ENCODE assay signal across 43 mouse cellular contexts in the genomic region with DNA sequence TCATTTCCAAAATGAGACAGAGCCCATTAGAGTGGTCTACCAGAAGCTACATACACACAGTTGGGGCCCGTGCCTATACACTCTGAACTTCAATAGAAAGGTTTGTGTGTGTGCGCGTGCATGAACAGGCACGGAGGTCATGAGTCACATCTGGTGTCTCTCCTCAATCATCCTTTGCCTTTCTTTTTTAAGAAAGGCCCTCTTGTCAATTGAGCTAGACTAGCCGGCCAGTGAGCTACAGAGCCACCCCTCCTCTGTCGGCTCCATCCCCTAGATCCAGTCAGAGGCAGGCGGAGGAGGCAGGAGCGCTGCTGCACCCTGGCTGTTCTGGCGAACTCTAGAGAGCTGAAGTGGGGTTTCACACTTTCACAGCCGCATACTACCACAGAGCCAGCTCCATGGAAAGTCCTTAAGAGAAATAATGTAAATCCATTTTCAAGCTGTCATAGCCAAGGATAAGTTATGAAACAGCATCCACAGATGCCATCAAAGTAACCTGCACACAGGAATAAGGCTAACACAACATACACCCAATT. TPM values are rescaled to one million over a fixed set of nuclear protein-coding genes. Genes with fewer than 3 reads are reported as not detected.
DNase-seq lines count a peak whose midpoint lies in the region; ATAC-seq lines count a peak whose summit lies in the region.
"Had no signal": no experiment of that assay in that cellular context is flagged by ENCODE, and none has a peak within 500 bp of the region (broad histone marks: within the 10 kb centered on the region; RNA-seq: fewer than 3 reads in every experiment).

No protein-coding gene starts in this region.

- H3K9me3 ChIP-seq in hindbrain, embryonic 11.5 days (ENCODE audit: control insufficient read depth, low read length), result no peaks in the 10 kb centered on the region
- no peaks in the 10 kb centered on the region for H3K9me3 ChIP-seq in hindbrain, embryonic 13.5 days
- no peaks in the 10 kb centered on the region for H3K9me3 ChIP-seq in embryonic facial prominence, embryonic 10.5 days
- H3K9me3 ChIP-seq in stomach, embryonic 16.5 days (replicated peaks; ENCODE audit: control insufficient read depth, low read length), result no peaks in the 10 kb centered on the region
- H3K9me3 ChIP-seq: forebrain, embryonic 12.5 days; heart, embryonic 13.5 days; limb, embryonic 10.5 days; limb, embryonic 15.5 days; liver, embryonic 13.5 days; midbrain, embryonic 10.5 days had no signal

- H3K36me3 ChIP-seq in hindbrain, embryonic 11.5 days (ENCODE audit: control insufficient read depth, insufficient read depth, low read length), result no peaks in the 10 kb centered on the region
- H3K36me3 ChIP-seq in hindbrain, embryonic 13.5 days, result no peaks in the 10 kb centered on the region
- no peaks in the 10 kb centered on the region for H3K36me3 ChIP-seq in embryonic facial prominence, embryonic 10.5 days (replicated peaks)
- H3K36me3 ChIP-seq in stomach, embryonic 16.5 days (ENCODE audit: control insufficient read depth, insufficient read depth, low read length), result no peaks in the 10 kb centered on the region
- H3K36me3 ChIP-seq: forebrain, embryonic 12.5 days; heart, embryonic 13.5 days; limb, embryonic 10.5 days; limb, embryonic 15.5 days; liver, embryonic 13.5 days; midbrain, embryonic 10.5 days had no signal

- no peak overlapping the region for H3K9ac ChIP-seq in hindbrain, embryonic 11.5 days (ENCODE audit: low read depth, low read length)
- no peak overlapping the region for H3K9ac ChIP-seq in hindbrain, embryonic 13.5 days
- no peak overlapping the region for H3K9ac ChIP-seq in stomach, embryonic 16.5 days (ENCODE audit: low read length)
- H3K9ac ChIP-seq: forebrain, embryonic 12.5 days; heart, embryonic 13.5 days; limb, embryonic 15.5 days; liver, embryonic 13.5 days had no signal

- H3K27ac ChIP-seq in hindbrain, embryonic 11.5 days (ENCODE audit: low read depth, low read length), result no peak overlapping the region
- H3K27ac ChIP-seq in hindbrain, embryonic 13.5 days, result no peak overlapping the region
- H3K27ac ChIP-seq in embryonic facial prominence, embryonic 10.5 days (replicated peaks), result peak overlapping the region; percentile 24; the same call in 1 of the 2 replicates
- peak overlapping the region; percentile 34 for H3K27ac ChIP-seq in stomach, embryonic 16.5 days (ENCODE audit: low read length)
- H3K27ac ChIP-seq: forebrain, embryonic 12.5 days; heart, adult 2 months; heart, embryonic 13.5 days; kidney, postnatal 0 days; limb, embryonic 10.5 days; limb, embryonic 15.5 days; liver, embryonic 13.5 days; macrophage; midbrain, embryonic 10.5 days had no signal

- H3K4me3 ChIP-seq in hindbrain, embryonic 11.5 days (ENCODE audit: low read depth, low read length), result no peak overlapping the region
- H3K4me3 ChIP-seq in hindbrain, embryonic 13.5 days, result no peak overlapping the region
- no peak overlapping the region for H3K4me3 ChIP-seq in embryonic facial prominence, embryonic 10.5 days
- H3K4me3 ChIP-seq in stomach, embryonic 16.5 days (replicated peaks; ENCODE audit: low read length), result no peak overlapping the region
- H3K4me3 ChIP-seq: erythroblast, embryonic 14.5 days; forebrain, embryonic 12.5 days; heart, adult 2 months; heart, embryonic 13.5 days; limb, embryonic 10.5 days; limb, embryonic 15.5 days; liver, embryonic 13.5 days; midbrain, embryonic 10.5 days; myocyte had no signal

- H3K4me1 ChIP-seq in hindbrain, embryonic 11.5 days (replicated peaks; ENCODE audit: control insufficient read depth, insufficient read depth, low read length), result peaks cover 4% of the 10 kb centered on the region; the same call in 1 of the 2 replicates
- peaks cover 47% of the 10 kb centered on the region for H3K4me1 ChIP-seq in hindbrain, embryonic 13.5 days (replicated peaks)
- peaks cover 69% of the 10 kb centered on the region for H3K4me1 ChIP-seq in embryonic facial prominence, embryonic 10.5 days
- peaks cover 66% of the 10 kb centered on the region for H3K4me1 ChIP-seq in stomach, embryonic 16.5 days (ENCODE audit: control insufficient read depth, insufficient read depth, low read length)

- no peaks in the 10 kb centered on the region for H3K27me3 ChIP-seq in hindbrain, embryonic 11.5 days (ENCODE audit: control insufficient read depth, insufficient read depth, low read length)
- no peaks in the 10 kb centered on the region for H3K27me3 ChIP-seq in hindbrain, embryonic 13.5 days
- no peaks in the 10 kb centered on the region for H3K27me3 ChIP-seq in embryonic facial prominence, embryonic 10.5 days (replicated peaks; ENCODE audit: low read depth, poor library complexity, severe bottlenecking)
- H3K27me3 ChIP-seq in stomach, embryonic 16.5 days (ENCODE audit: control insufficient read depth, insufficient read depth, low read length), result no peaks in the 10 kb centered on the region
- H3K27me3 ChIP-seq: forebrain, embryonic 12.5 days; heart, embryonic 13.5 days; limb, embryonic 15.5 days; liver, embryonic 13.5 days; Patski had no signal

- no peak overlapping the region for H3K4me2 ChIP-seq in hindbrain, embryonic 11.5 days (replicated peaks; ENCODE audit: low read depth, low read length)
- no peak overlapping the region for H3K4me2 ChIP-seq in hindbrain, embryonic 13.5 days
- no peak overlapping the region for H3K4me2 ChIP-seq in stomach, embryonic 16.5 days (ENCODE audit: low read depth, low read length)
- H3K4me2 ChIP-seq: forebrain, embryonic 12.5 days; heart, embryonic 13.5 days; limb, embryonic 15.5 days; liver, embryonic 13.5 days had no signal

- peak; percentile 39 for DNase-seq in hindbrain, embryonic 11.5 days (ENCODE audit: low spot score)
- peak; percentile 72 for DNase-seq in embryo, embryonic 10 days (ENCODE audit: low spot score)
- DNase-seq in embryonic facial prominence, embryonic 10.5 days (ENCODE audit: low spot score), result peak; percentile 45
- no peak for DNase-seq in cerebellum, adult 8-10 months
- DNase-seq: adrenal gland, postnatal 10 days; cerebellum, adult 11 months; cerebellum, adult 9-11 months; heart, adult 2 months; heart, postnatal 10 days; kidney, adult 8-10 months; kidney, postnatal 4 days; layer of hippocampus, postnatal 36 days; liver, embryonic 13.5 days; lung, adult 18-20 months; retina, postnatal 1 day; spleen, adult 18-20 months; thymus, postnatal 4 days had no signal

- 27% methylated on average over 10 of the region's 10 CpGs for WGBS in hindbrain, embryonic 11.5 days
- WGBS in hindbrain, embryonic 13.5 days, result 29% methylated on average over 10 of the region's 10 CpGs
- WGBS in embryonic facial prominence, embryonic 10.5 days, result 34% methylated on average over 10 of the region's 10 CpGs
- 58% methylated on average over 10 of the region's 10 CpGs for WGBS in stomach, embryonic 16.5 days

- peak; percentile 42; the same call in 1 of the 2 replicates for ATAC-seq in hindbrain, embryonic 11.5 days (ENCODE audit: low FRiP score)
- no peak for ATAC-seq in hindbrain, embryonic 13.5 days (ENCODE audit: low FRiP score)
- no peak for ATAC-seq in stomach, embryonic 16.5 days (ENCODE audit: insufficient read depth, low FRiP score)
- no peak for ATAC-seq in megakaryocyte-erythroid progenitor cell, adult 5-6 weeks (replicated peaks; ENCODE audit: low FRiP score, low TSS enrichment, poor library complexity, severe bottlenecking)
- ATAC-seq: intestine, embryonic 16.5 days; lung, postnatal 0 days; Patski had no signal

RNA-seq across cellular contexts. Expression of gene Cmtm4, which starts 16.2 kb away (rescaled TPM):
- polyA plus RNA-seq in hindbrain, embryonic 11.5 days (2014; fragmentation: Nextera tagmentation; extraction: Ambion mirVana), result 2.7 and 3.8 TPM in 2 replicates
- polyA plus RNA-seq in hindbrain, embryonic 13.5 days (2015; fragmentation: Nextera tagmentation; extraction: Ambion mirVana), result 2.1 and 2.3 TPM in 2 replicates
- 2.2 and 2.4 TPM in 2 replicates for polyA plus RNA-seq in embryonic facial prominence, embryonic 10.5 days (2016; fragmentation: Nextera tagmentation; extraction: Ambion mirVana)
- polyA plus RNA-seq in stomach, embryonic 16.5 days (2015; fragmentation: Nextera tagmentation; extraction: Ambion mirVana), result 4.3 and 4.7 TPM in 2 replicates
- 0.32 and 1.2 TPM in 2 replicates for total RNA-seq in megakaryocyte-erythroid progenitor cell, adult 5-6 weeks (2014; fragmentation: Nextera tagmentation)
- total RNA-seq in megakaryocyte-erythroid progenitor cell, adult 5-6 weeks (2017), result 1.1 and 1.7 TPM in 2 replicates

RNA-seq across cellular contexts. Expression of gene Cmtm3, which starts 40.2 kb away (rescaled TPM):
- polyA plus RNA-seq in hindbrain, embryonic 11.5 days (2014; fragmentation: Nextera tagmentation; extraction: Ambion mirVana), result 74.8 and 87.5 TPM in 2 replicates
- polyA plus RNA-seq in hindbrain, embryonic 13.5 days (2015; fragmentation: Nextera tagmentation; extraction: Ambion mirVana), result 45.4 and 47.3 TPM in 2 replicates
- 93.4 and 105 TPM in 2 replicates for polyA plus RNA-seq in embryonic facial prominence, embryonic 10.5 days (2016; fragmentation: Nextera tagmentation; extraction: Ambion mirVana)
- polyA plus RNA-seq in stomach, embryonic 16.5 days (2015; fragmentation: Nextera tagmentation; extraction: Ambion mirVana), result 120 and 129 TPM in 2 replicates
- total RNA-seq in megakaryocyte-erythroid progenitor cell, adult 5-6 weeks (2014; fragmentation: Nextera tagmentation), result 4.9 and 5.8 TPM in 2 replicates
- total RNA-seq in megakaryocyte-erythroid progenitor cell, adult 5-6 weeks (2017), result 1.4 and 7.3 TPM in 2 replicates

RNA-seq across cellular contexts. Expression of gene Cmtm2b, which starts 57.3 kb away (rescaled TPM):
- polyA plus RNA-seq in hindbrain, embryonic 11.5 days (2014; fragmentation: Nextera tagmentation; extraction: Ambion mirVana), result not detected in 2 replicates
- not detected in 2 replicates for polyA plus RNA-seq in hindbrain, embryonic 13.5 days (2015; fragmentation: Nextera tagmentation; extraction: Ambion mirVana)
- polyA plus RNA-seq in embryonic facial prominence, embryonic 10.5 days (2016; fragmentation: Nextera tagmentation; extraction: Ambion mirVana), result not detected in 2 replicates
- not detected in 2 replicates for polyA plus RNA-seq in stomach, embryonic 16.5 days (2015; fragmentation: Nextera tagmentation; extraction: Ambion mirVana)
- total RNA-seq in megakaryocyte-erythroid progenitor cell, adult 5-6 weeks (2014; fragmentation: Nextera tagmentation), result not detected in 2 replicates
- total RNA-seq in megakaryocyte-erythroid progenitor cell, adult 5-6 weeks (2017), result not detected in 2 replicates
- total RNA-seq: adrenal gland, postnatal 10 days; common myeloid progenitor, adult 5-6 weeks; gastrocnemius, adult 18-20 months; gastrocnemius, postnatal 4 days; heart, adult 2 months; heart, postnatal 10 days; hematopoietic stem cell, adult 5-6 weeks; layer of hippocampus, adult 8-10 months; layer of hippocampus, postnatal 36 days; MEL; midbrain, postnatal 0 days had no signal
- polyA plus RNA-seq: embryonic facial prominence, embryonic 14.5 days; erythroblast, embryonic 14.5 days; forebrain, embryonic 12.5 days; heart, embryonic 13.5 days; intestine, embryonic 16.5 days; kidney, postnatal 0 days; limb, embryonic 10.5 days; limb, embryonic 15.5 days; liver, embryonic 13.5 days; lung, postnatal 0 days; macrophage; midbrain, embryonic 10.5 days; midbrain, postnatal 0 days; myocyte; neural tube, embryonic 14.5 days; Patski; thymus, postnatal 0 days had no signal

RNA-seq across cellular contexts. Expression of gene Gm11020, which starts 58.0 kb away (rescaled TPM):
- not detected in 2 replicates for polyA plus RNA-seq in hindbrain, embryonic 11.5 days (2014; fragmentation: Nextera tagmentation; extraction: Ambion mirVana)
- not detected in 2 replicates for polyA plus RNA-seq in hindbrain, embryonic 13.5 days (2015; fragmentation: Nextera tagmentation; extraction: Ambion mirVana)
- polyA plus RNA-seq in embryonic facial prominence, embryonic 10.5 days (2016; fragmentation: Nextera tagmentation; extraction: Ambion mirVana), result not detected in 2 replicates
- polyA plus RNA-seq in stomach, embryonic 16.5 days (2015; fragmentation: Nextera tagmentation; extraction: Ambion mirVana), result not detected in 2 replicates
- total RNA-seq in megakaryocyte-erythroid progenitor cell, adult 5-6 weeks (2014; fragmentation: Nextera tagmentation), result not detected in 2 replicates
- not detected in 2 replicates for total RNA-seq in megakaryocyte-erythroid progenitor cell, adult 5-6 weeks (2017)
- total RNA-seq: adrenal gland, postnatal 10 days; common myeloid progenitor, adult 5-6 weeks; gastrocnemius, adult 18-20 months; gastrocnemius, postnatal 4 days; heart, adult 2 months; heart, postnatal 10 days; hematopoietic stem cell, adult 5-6 weeks; layer of hippocampus, adult 8-10 months; layer of hippocampus, postnatal 36 days; MEL; midbrain, postnatal 0 days had no signal
- polyA plus RNA-seq: embryonic facial prominence, embryonic 14.5 days; erythroblast, embryonic 14.5 days; forebrain, embryonic 12.5 days; heart, adult 2 months; heart, embryonic 13.5 days; intestine, embryonic 16.5 days; kidney, postnatal 0 days; limb, embryonic 10.5 days; limb, embryonic 15.5 days; liver, embryonic 13.5 days; lung, postnatal 0 days; macrophage; midbrain, embryonic 10.5 days; midbrain, postnatal 0 days; myocyte; neural tube, embryonic 14.5 days; Patski; testis, adult 2 months; thymus, postnatal 0 days had no signal

Comparison
In these comparisons a context has a peak if more than half of its experiments do, and no peak if none do; other contexts are left out.
1. H3K27ac ChIP-seq: peak in embryonic facial prominence, embryonic 10.5 days (single experiment) and stomach, embryonic 16.5 days (single experiment); none in hindbrain, embryonic 11.5 days (single experiment) and hindbrain, embryonic 13.5 days (single experiment).